Mouse (Mus musculus): ENCODE measurements around the gene Pir. TPM values are rescaled to one million over a fixed set of nuclear protein-coding genes. Genes with fewer than 3 reads are reported as not detected.

The Pir gene
- polyA plus RNA-seq, 1 experiment from 2014 or later: 7.1 TPM

Other genes with a start within 250 kb of the Pir start
- gene Car5b, start 241.4 kb upstream of the Pir start, polyA plus RNA-seq (2016; fragmentation: Nextera tagmentation; extraction: Ambion mirVana): 0.86 and 1.2 TPM in 2 replicates
- 38.1 and 41.0 TPM in 2 replicates for gene Siah1b, start 192.9 kb upstream of the Pir start, polyA plus RNA-seq (2016; fragmentation: Nextera tagmentation; extraction: Ambion mirVana)
- gene Cltrn, start 180.5 kb upstream of the Pir start, polyA plus RNA-seq (2016; fragmentation: Nextera tagmentation; extraction: Ambion mirVana): not detected in 2 replicates
- 0.12 TPM in 1 of 2 replicates, not detected in the other for gene Ace2, start 130.0 kb upstream of the Pir start, polyA plus RNA-seq (2016; fragmentation: Nextera tagmentation; extraction: Ambion mirVana)
- gene Bmx, start 11.2 kb upstream of the Pir start, polyA plus RNA-seq (2016; fragmentation: Nextera tagmentation; extraction: Ambion mirVana): 0.24 and 0.58 TPM in 2 replicates
- gene Vegfd, start 104.0 kb downstream of the Pir start, polyA plus RNA-seq (2016; fragmentation: Nextera tagmentation; extraction: Ambion mirVana): 4.0 and 4.5 TPM in 2 replicates
- gene Piga, start 150.4 kb downstream of the Pir start, polyA plus RNA-seq (2016; fragmentation: Nextera tagmentation; extraction: Ambion mirVana): 16.1 and 17.6 TPM in 2 replicates
- not detected in 2 replicates for gene Asb11, start 167.6 kb downstream of the Pir start, polyA plus RNA-seq (2016; fragmentation: Nextera tagmentation; extraction: Ambion mirVana)
- gene Asb9, start 237.0 kb downstream of the Pir start, polyA plus RNA-seq (2016; fragmentation: Nextera tagmentation; extraction: Ambion mirVana): 1.2 and 1.6 TPM in 2 replicates